Mouse (Mus musculus): Measurements from ENCODE around the gene Sfxn3. TPM values are rescaled to one million over a fixed set of nuclear protein-coding genes. Genes with fewer than 3 reads are reported as not detected.

The Sfxn3 gene
- polyA plus RNA-seq, 1 experiment from 2014 or later: 90.5 TPM

GRCm38 (mm10) chr19:45080711-45081110 lies 33.4 kb downstream of the Sfxn3 start:
- H3K36me3 ChIP-seq: no peaks in the 10 kb centered on the region
- peak overlapping the region; percentile 22 for H3K4me3 ChIP-seq
- peaks cover 34% of the 10 kb centered on the region for H3K4me1 ChIP-seq (replicated peaks)
- WGBS: 0% methylated on average over 17 of the region's 17 CpGs
- peak overlapping the region; percentile 55 for H3K4me2 ChIP-seq
- peaks cover 94% of the 10 kb centered on the region for H3K27me3 ChIP-seq
- no peak overlapping the region for H3K27ac ChIP-seq (replicated peaks)
- ATAC-seq (ENCODE audit: low FRiP score, low read depth): no peak
- no peak overlapping the region for H3K9ac ChIP-seq
- no peaks in the 10 kb centered on the region for H3K9me3 ChIP-seq

GRCm38 (mm10) chr19:45081279-45081678 lies 34.0 kb downstream of the Sfxn3 start:
- Histone ChIP-seq H3K4me1 (replicated peaks) (peaks cover 28% of the 10 kb centered on the region), H3K4me2 (peak overlapping the region; percentile 55), H3K4me3 (0 out of 2 replicates have a peak overlapping the region, but pooled peaks have one; percentile 22), H3K27me3 (peaks cover 94% of the 10 kb centered on the region), H3K9me3 (no peaks in the 10 kb centered on the region), H3K9ac (no peak overlapping the region), H3K36me3 (no peaks in the 10 kb centered on the region), H3K27ac (replicated peaks) (no peak overlapping the region)
- no peak for ATAC-seq (ENCODE audit: low FRiP score, low read depth)
- 1% methylated on average over 5 of the region's 5 CpGs for whole genome bisulfite sequencing

GRCm38 (mm10) chr19:45081841-45082550 lies 34.7 kb downstream of the Sfxn3 start:
- peaks cover 93% of the 10 kb centered on the region for H3K27me3 ChIP-seq
- no peaks in the 10 kb centered on the region for H3K9me3 ChIP-seq
- H3K4me1 ChIP-seq (replicated peaks): peaks cover 21% of the 10 kb centered on the region
- ATAC-seq (ENCODE audit: low FRiP score, low read depth): no peak
- H3K4me3 ChIP-seq: no peak overlapping the region
- H3K4me2 ChIP-seq: no peak overlapping the region
- H3K9ac ChIP-seq: no peak overlapping the region
- no peak overlapping the region for H3K27ac ChIP-seq (replicated peaks)
- 21% methylated on average over 11 of the region's 11 CpGs for WGBS
- H3K36me3 ChIP-seq: no peaks in the 10 kb centered on the region

- Histone ChIP-seq H3K36me3 (no peaks in the 10 kb centered on the region), H3K4me2 (no peak overlapping the region), H3K4me3 (no peak overlapping the region), H3K9ac (no peak overlapping the region), H3K27me3 (peaks cover 14% of the 10 kb centered on the region; the same call in 1 of the 2 replicates), H3K27ac (replicated peaks) (no peak overlapping the region), H3K9me3 (no peaks in the 10 kb centered on the region), H3K4me1 (replicated peaks) (no peaks in the 10 kb centered on the region)
- WGBS: 29% methylated on average over 11 of the region's 11 CpGs
- ATAC-seq (ENCODE audit: low FRiP score, low read depth): no peak
Observed at GRCm38 (mm10) chr19:45097868-45098267, 50.6 kb downstream of the Sfxn3 start.

GRCm38 (mm10) chr19:45100486-45101270 lies 53.4 kb downstream of the Sfxn3 start:
- ATAC-seq (ENCODE audit: low FRiP score, low read depth): no peak
- Histone ChIP-seq H3K9me3 (no peaks in the 10 kb centered on the region), H3K27me3 (peaks cover 18% of the 10 kb centered on the region; the same call in 1 of the 2 replicates), H3K36me3 (no peaks in the 10 kb centered on the region), H3K4me3 (no peak overlapping the region), H3K9ac (no peak overlapping the region), H3K4me1 (replicated peaks) (0 out of 2 replicates have a peak, but pooled peaks cover 11% of the 10 kb centered on the region), H3K27ac (replicated peaks) (no peak overlapping the region), H3K4me2 (no peak overlapping the region)
- WGBS: 77% methylated on average over 8 of the region's 8 CpGs

GRCm38 (mm10) chr19:45105591-45105990 lies 58.3 kb downstream of the Sfxn3 start:
- Histone ChIP-seq H3K4me2 (no peak overlapping the region), H3K9ac (no peak overlapping the region), H3K4me3 (no peak overlapping the region), H3K36me3 (no peaks in the 10 kb centered on the region), H3K4me1 (replicated peaks) (0 out of 2 replicates have a peak, but pooled peaks cover 14% of the 10 kb centered on the region), H3K27me3 (peaks cover 10% of the 10 kb centered on the region; the same call in 1 of the 2 replicates), H3K9me3 (no peaks in the 10 kb centered on the region), H3K27ac (replicated peaks) (no peak overlapping the region)
- WGBS: 51% methylated on average over 1 of the region's 1 CpGs
- ATAC-seq (ENCODE audit: low FRiP score, low read depth): no peak

Other genes with a start within 250 kb of the Sfxn3 start
- gene Slf2, start 116.4 kb upstream of the Sfxn3 start, polyA plus RNA-seq (2015; fragmentation: Nextera tagmentation; extraction: Ambion mirVana): 28.3 and 29.3 TPM in 2 replicates
- 17.3 and 18.9 TPM in 2 replicates for gene Sema4g, start 58.4 kb upstream of the Sfxn3 start, polyA plus RNA-seq (2015; fragmentation: Nextera tagmentation; extraction: Ambion mirVana)
- 14.1 and 14.8 TPM in 2 replicates for gene Twnk, start 41.8 kb upstream of the Sfxn3 start, polyA plus RNA-seq (2015; fragmentation: Nextera tagmentation; extraction: Ambion mirVana)
- 88.6 and 94.7 TPM in 2 replicates for gene Mrpl43, start 41.1 kb upstream of the Sfxn3 start, polyA plus RNA-seq (2015; fragmentation: Nextera tagmentation; extraction: Ambion mirVana)
- gene Lzts2, start 33.1 kb upstream of the Sfxn3 start, polyA plus RNA-seq (2015; fragmentation: Nextera tagmentation; extraction: Ambion mirVana): 25.4 and 28.7 TPM in 2 replicates
- 2.6 and 3.2 TPM in 2 replicates for gene Pdzd7, start 1.8 kb upstream of the Sfxn3 start, polyA plus RNA-seq (2015; fragmentation: Nextera tagmentation; extraction: Ambion mirVana)
- gene Kazald1, start 27.7 kb downstream of the Sfxn3 start, polyA plus RNA-seq (2015; fragmentation: Nextera tagmentation; extraction: Ambion mirVana): 2.3 and 2.6 TPM in 2 replicates
- gene Tlx1, start 103.2 kb downstream of the Sfxn3 start, polyA plus RNA-seq (2015; fragmentation: Nextera tagmentation; extraction: Ambion mirVana): 0.88 and 1.8 TPM in 2 replicates
- gene Lbx1, start 188.3 kb downstream of the Sfxn3 start, polyA plus RNA-seq (2015; fragmentation: Nextera tagmentation; extraction: Ambion mirVana): 9.9 and 12.2 TPM in 2 replicates

Measured in hindbrain, embryonic 15.5 days (tissue).